Mouse (Mus musculus) hindbrain, postnatal 0 days (tissue): ENCODE measurements around the gene Polr2c. TPM values are rescaled to one million over a fixed set of nuclear protein-coding genes. Genes with fewer than 3 reads are reported as not detected.
A peak's percentile ranks its signal among the peaks of the same experiment; 100 is the strongest.
"Not testable (repeated sequence)": the region's sequence is repeated elsewhere in the genome, so short reads cannot be mapped to it uniquely, and the experiment has no call there.

ENCODE experiments used
- ATAC-seq: fragments of 200-750 bp; cut with Nextera tagmentation; 2 replicates; pipeline ENCODE4 v1.8.0; 2017; ENCODE audit warnings: mild to moderate bottlenecking, moderate TSS enrichment, moderate library complexity
- DNase-seq: peaks from one replicate; pipeline ENCODE4 v3.0.0-alpha.2; 2015; ENCODE audit warnings: low spot score
- H3K27ac ChIP-seq: fragments of 300-500 bp; sonication (generic); 2 replicates; pipeline ENCODE4 v1.5.1; 2014; ENCODE audit warnings: mild to moderate bottlenecking
- H3K27me3 ChIP-seq: fragments of 300-500 bp; sonication (generic); 2 replicates; pipeline ENCODE4 v1.6.1; 2014; ENCODE audit warnings: low read length, mixed read lengths; ENCODE audit not compliant: insufficient read depth
- H3K36me3 ChIP-seq: fragments of 300-500 bp; sonication (generic); 2 replicates; pipeline ENCODE4 v1.6.1; 2014; ENCODE audit warnings: low read length, mixed read lengths; ENCODE audit not compliant: insufficient read depth
- H3K4me1 ChIP-seq: fragments of 300-500 bp; sonication (generic); 2 replicates; pipeline ENCODE4 v1.6.1; 2014; ENCODE audit warnings: antibody characterized with exemption, low read length, mixed read lengths; ENCODE audit not compliant: insufficient read depth
- H3K4me2 ChIP-seq: fragments of 300-500 bp; sonication (generic); 2 replicates; pipeline ENCODE4 v1.6.1; 2014; ENCODE audit warnings: low read depth, mild to moderate bottlenecking, low read length, moderate library complexity, mixed read lengths
- H3K4me3 ChIP-seq: fragments of 300-500 bp; sonication (generic); 2 replicates; pipeline ENCODE4 v1.5.1; 2014; ENCODE audit warnings: low read length
- H3K9ac ChIP-seq: fragments of 300-500 bp; sonication (generic); replicated peaks from 2 replicates; pipeline ENCODE4 v1.6.1; 2014; ENCODE audit warnings: mild to moderate bottlenecking, low read length, moderate library complexity, mixed read lengths
- H3K9me3 ChIP-seq: fragments of 300-500 bp; sonication (generic); 2 replicates; pipeline ENCODE4 v1.6.1; 2016; ENCODE audit warnings: low read length, mixed read lengths
- CTCF ChIP-seq: IDR thresholded peaks from 2 replicates; pipeline ENCODE4 v1.5.1; 2016; ENCODE audit warnings: antibody characterized with exemption, control low read depth, low read depth
- WGBS: fragments of 180-500 bp; shearing (Covaris S2); extraction: QIAGEN DNeasy Blood & Tissue Kit; methylation state at CpG from one replicate; pipeline ENCODE4 v1.1.7; 2014; 5-methylcytosine and 5-hydroxymethylcytosine counted together
- polyA plus RNA-seq: library from polyadenylated mRNA; unstranded; fragments of >200 nt; fragmentation: Nextera tagmentation; extraction: Ambion mirVana; gene quantifications from 2 replicates; pipeline ENCODE4 v1.2.1, GENCODE M21; 2015
- total RNA-seq: library from RNA; depleted of rRNA; stranded (reverse); fragments of >200 nt; gene quantifications from 2 replicates; pipeline ENCODE4 v1.2.3, GENCODE M21; 2014

Gene Polr2c
- total and polyA plus RNA-seq, 2 experiments from 2014 or later = 65.3 to 102 TPM

GRCm38 (mm10) chr8:94838600-94838999 is 18.6 kb upstream of the Polr2c start:
- Histone ChIP-seq H3K27ac (peak overlapping the region; percentile 95), H3K4me1 (peaks cover 8% of the 10 kb centered on the region), H3K4me3 (peak overlapping the region; percentile 72), H3K9me3 (no peaks in the 10 kb centered on the region), H3K27me3 (no peaks in the 10 kb centered on the region), H3K9ac (peak overlapping the region; percentile 84), H3K4me2 (peak overlapping the region; percentile 68), H3K36me3 (no peaks in the 10 kb centered on the region)
- DNase-seq (peak; percentile 75), ATAC-seq (peak; percentile 52)
- 1% methylated on average over 24 of the region's 24 CpGs for WGBS
- no peak for TF ChIP-seq CTCF

- Histone ChIP-seq H3K36me3 (peaks cover 16% of the 10 kb centered on the region), H3K27ac (no peak overlapping the region), H3K4me1 (peaks cover 8% of the 10 kb centered on the region), H3K4me3 (no peak overlapping the region), H3K27me3 (no peaks in the 10 kb centered on the region), H3K9me3 (no peaks in the 10 kb centered on the region), H3K9ac (no peak overlapping the region), H3K4me2 (no peak overlapping the region)
- TF ChIP-seq CTCF = 0 out of 2 replicates have a peak, but pooled peaks have one; percentile 19
- ATAC-seq = no peak
- 54% methylated on average over 2 of the region's 2 CpGs for WGBS
- no peak for DNase-seq
These were observed 16.1 kb upstream of the Polr2c start for GRCm38 (mm10) chr8:94841183-94841582.

- no peak for TF ChIP-seq CTCF
- H3K4me2 ChIP-seq = no peak overlapping the region
- H3K36me3 ChIP-seq = peaks cover 67% of the 10 kb centered on the region
- 87% methylated on average over 5 of the region's 5 CpGs for WGBS
- H3K27me3 ChIP-seq = no peaks in the 10 kb centered on the region
- no peak overlapping the region for H3K4me3 ChIP-seq
- no peak for DNase-seq
- no peak for ATAC-seq
- no peaks in the 10 kb centered on the region for H3K9me3 ChIP-seq
- H3K4me1 ChIP-seq = no peaks in the 10 kb centered on the region
- no peak overlapping the region for H3K27ac ChIP-seq
- no peak overlapping the region for H3K9ac ChIP-seq
These were observed 7.2 kb upstream of the Polr2c start for GRCm38 (mm10) chr8:94850049-94850448.

- not testable (repeated sequence) for H3K27me3 ChIP-seq, H3K9ac ChIP-seq, ATAC-seq, H3K9me3 ChIP-seq, H3K4me2 ChIP-seq, H3K27ac ChIP-seq, H3K4me3 ChIP-seq, H3K4me1 ChIP-seq, DNase-seq
- WGBS = 91% methylated on average over 11 of the region's 11 CpGs
- peaks cover 41% of the 10 kb centered on the region for H3K36me3 ChIP-seq
These were observed 2.5 kb upstream of the Polr2c start for GRCm38 (mm10) chr8:94854761-94855160.

- WGBS = 34% methylated on average over 5 of the region's 5 CpGs
- H3K4me2 ChIP-seq = peak overlapping the region; percentile 59; the same call in 1 of the 2 replicates
- no peak for TF ChIP-seq CTCF
- H3K27me3 ChIP-seq = no peaks in the 10 kb centered on the region
- no peak overlapping the region for H3K9ac ChIP-seq
- no peak; the same call in 1 of the 2 replicates for ATAC-seq
- no peak overlapping the region for H3K27ac ChIP-seq
- DNase-seq = no peak
- no peaks in the 10 kb centered on the region for H3K9me3 ChIP-seq
- peaks cover 5% of the 10 kb centered on the region; the same call in 1 of the 2 replicates for H3K4me1 ChIP-seq
- H3K36me3 ChIP-seq = peaks cover 38% of the 10 kb centered on the region
- peak overlapping the region; percentile 74 for H3K4me3 ChIP-seq
These were observed 272 bp upstream of the Polr2c start for GRCm38 (mm10) chr8:94857011-94857345.

- WGBS = 79% methylated on average over 8 of the region's 8 CpGs
- H3K4me3 ChIP-seq = no peak overlapping the region
- H3K4me1 ChIP-seq = peaks cover 5% of the 10 kb centered on the region; the same call in 1 of the 2 replicates
- no peaks in the 10 kb centered on the region for H3K27me3 ChIP-seq
- peaks cover 35% of the 10 kb centered on the region for H3K36me3 ChIP-seq
- no peak overlapping the region for H3K9ac ChIP-seq
- TF ChIP-seq CTCF = peak; percentile 90
- no peak for ATAC-seq
- H3K4me2 ChIP-seq = no peak overlapping the region
- peak; percentile 76 for DNase-seq
- no peaks in the 10 kb centered on the region for H3K9me3 ChIP-seq
- H3K27ac ChIP-seq = no peak overlapping the region
These were observed 4.2 kb downstream of the Polr2c start for GRCm38 (mm10) chr8:94861352-94861910.

GRCm38 (mm10) chr8:94862487-94863220 is 5.4 kb downstream of the Polr2c start:
- WGBS = 87% methylated on average over 12 of the region's 12 CpGs
- H3K36me3 ChIP-seq = peaks cover 39% of the 10 kb centered on the region
- TF ChIP-seq CTCF = no peak

More at GRCm38 (mm10) chr8:94862487-94863220, 5.4 kb downstream of the Polr2c start:
- Histone ChIP-seq H3K27me3 (no peaks in the 10 kb centered on the region), H3K4me3 (no peak overlapping the region), H3K9ac (no peak overlapping the region), H3K4me1 (peaks cover 5% of the 10 kb centered on the region; the same call in 1 of the 2 replicates), H3K9me3 (no peaks in the 10 kb centered on the region), H3K27ac (no peak overlapping the region), H3K4me2 (no peak overlapping the region)
- no peak for DNase-seq
- ATAC-seq = no peak
